Mouse (Mus musculus) forebrain, embryonic 11.5 days (tissue): ENCODE measurements at regions not wholly inside any gene's neighbourhood (a gene's known extent, or its start where the extent isn't known, plus 50 kb on each side); places are given as distances from the start of the nearest gene placed in this dataset.
A peak's percentile ranks its signal among the peaks of the same experiment; 100 is the strongest.

Experiments used
- ATAC-seq: fragments of 200-750 bp; cut with Nextera tagmentation; replicated peaks from 2 replicates; pipeline ENCODE4 v1.8.0; 2017; ENCODE audit warnings: moderate TSS enrichment; ENCODE audit not compliant: low FRiP score
- DNase-seq: peaks from one replicate; pipeline ENCODE4 v3.0.0-alpha.2; 2017; ENCODE audit warnings: low spot score
- H3K27ac ChIP-seq: fragments of 300-500 bp; sonication (generic); 2 replicates; pipeline ENCODE4 v1.5.1; 2014; ENCODE audit warnings: low read depth, low read length
- H3K27me3 ChIP-seq: fragments of 300-500 bp; sonication (generic); 2 replicates; pipeline ENCODE4 v1.6.1; 2014; ENCODE audit warnings: mild to moderate bottlenecking, low read length, mixed read lengths; ENCODE audit not compliant: control insufficient read depth, insufficient read depth
- H3K36me3 ChIP-seq: fragments of 300-500 bp; sonication (generic); 2 replicates; pipeline ENCODE4 v1.6.1; 2014; ENCODE audit warnings: mild to moderate bottlenecking, low read length, moderate library complexity, mixed read lengths; ENCODE audit not compliant: control insufficient read depth, insufficient read depth
- H3K4me1 ChIP-seq: fragments of 300-500 bp; sonication (generic); replicated peaks from 2 replicates; pipeline ENCODE4 v1.6.1; 2014; ENCODE audit warnings: low read length, mixed read lengths; ENCODE audit not compliant: control insufficient read depth, insufficient read depth
- H3K4me2 ChIP-seq: fragments of 300-500 bp; sonication (generic); 2 replicates; pipeline ENCODE4 v1.6.1; 2014; ENCODE audit warnings: low read depth, mild to moderate bottlenecking, low read length, moderate library complexity, mixed read lengths; ENCODE audit not compliant: severe bottlenecking
- H3K4me3 ChIP-seq: fragments of 300-500 bp; sonication (generic); 2 replicates; pipeline ENCODE4 v1.5.1; 2014; ENCODE audit warnings: low read depth, low read length
- H3K9ac ChIP-seq: fragments of 300-500 bp; sonication (generic); 2 replicates; pipeline ENCODE4 v1.6.1; 2014; ENCODE audit warnings: low read length
- H3K9me3 ChIP-seq: fragments of 300-500 bp; sonication (generic); 2 replicates; pipeline ENCODE4 v1.6.1; 2016; ENCODE audit warnings: low read length, mixed read lengths; ENCODE audit not compliant: control insufficient read depth
- WGBS: fragments of 180-500 bp; shearing (Covaris S2); extraction: QIAGEN DNeasy Blood & Tissue Kit; methylation state at CpG from one replicate; pipeline ENCODE4 v1.1.7; 2014; 5-methylcytosine and 5-hydroxymethylcytosine counted together

DNA sequence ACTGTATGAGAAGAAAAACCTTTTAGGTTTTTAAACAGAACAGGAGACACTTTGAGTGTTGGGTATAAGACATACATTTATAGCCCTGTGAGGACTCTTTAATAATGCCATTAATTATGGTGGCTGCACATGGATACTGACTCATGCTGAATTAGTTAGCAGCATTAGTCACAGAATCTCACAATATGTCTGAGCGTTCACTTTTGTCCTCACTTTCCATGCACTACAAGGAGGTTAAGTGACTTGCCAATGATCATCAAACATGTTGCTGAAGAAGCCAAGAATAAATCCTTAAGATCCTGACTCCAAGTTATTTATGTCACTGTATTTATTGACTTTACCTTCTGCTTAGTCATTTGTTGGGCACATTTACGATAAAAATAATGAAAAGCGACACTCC lies 105.6 kb upstream of the Atxn7l3b start:
- no peak overlapping the region for H3K4me2 ChIP-seq
- H3K4me1 ChIP-seq, result no peaks in the 10 kb centered on the region
- no peaks in the 10 kb centered on the region for H3K36me3 ChIP-seq
- H3K27ac ChIP-seq, result no peak overlapping the region
- ATAC-seq (no peak), DNase-seq (no peak)
- H3K4me3 ChIP-seq, result no peak overlapping the region
- H3K9ac ChIP-seq, result no peak overlapping the region
- no peaks in the 10 kb centered on the region for H3K27me3 ChIP-seq
- H3K9me3 ChIP-seq, result no peaks in the 10 kb centered on the region
- 72% methylated on average over 3 of the region's 3 CpGs for WGBS

DNA sequence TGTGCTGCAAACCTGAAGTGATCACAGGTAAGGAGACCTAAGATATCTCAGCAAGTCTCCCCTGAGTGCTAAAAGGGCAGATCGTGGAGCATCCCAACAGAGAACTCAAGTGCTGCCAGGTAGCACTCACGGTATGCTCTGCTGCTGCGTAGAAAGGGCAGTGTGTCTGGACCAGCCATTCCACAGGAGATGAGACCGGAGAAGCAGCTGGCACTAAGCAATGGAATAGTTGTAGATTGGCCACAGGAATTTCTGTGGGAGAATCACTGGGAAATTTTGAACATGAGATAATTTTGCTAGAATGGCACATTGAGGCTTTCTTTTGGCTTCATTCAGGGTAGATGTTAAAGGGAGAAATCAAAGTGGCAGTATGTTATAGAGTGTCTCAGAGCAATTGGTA lies 104.1 kb upstream of the Atxn7l3b start:
- H3K9me3 ChIP-seq, result no peaks in the 10 kb centered on the region
- no peak overlapping the region for H3K27ac ChIP-seq
- WGBS, result 92% methylated on average over 4 of the region's 4 CpGs
- no peaks in the 10 kb centered on the region for H3K27me3 ChIP-seq
- no peaks in the 10 kb centered on the region for H3K4me1 ChIP-seq
- no peak overlapping the region for H3K9ac ChIP-seq
- ATAC-seq, result no peak
- H3K4me2 ChIP-seq, result no peak overlapping the region
- no peak for DNase-seq
- no peaks in the 10 kb centered on the region for H3K36me3 ChIP-seq
- H3K4me3 ChIP-seq, result no peak overlapping the region

DNA sequence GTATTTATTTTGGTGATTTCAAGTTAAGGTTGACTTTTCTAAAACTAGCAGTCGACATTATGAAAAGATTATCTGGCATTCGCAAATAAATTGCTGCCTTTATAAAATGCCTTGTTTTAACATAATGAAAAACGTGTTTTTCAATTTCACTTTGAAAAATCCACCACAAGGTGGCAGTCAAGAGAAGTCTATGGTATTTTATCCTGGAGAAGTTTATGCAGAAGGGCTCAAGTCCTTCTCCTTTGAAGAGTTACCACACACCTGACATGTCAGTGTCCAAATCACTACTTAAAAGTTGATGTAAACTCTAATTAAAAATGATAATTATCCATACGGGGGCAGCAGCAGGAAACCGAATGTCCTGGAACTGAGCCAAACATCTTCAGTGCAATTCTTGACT lies 98.5 kb upstream of the Atxn7l3b start:
- peak; percentile 66 for ATAC-seq
- Histone ChIP-seq H3K4me2 (no peak overlapping the region), H3K36me3 (no peaks in the 10 kb centered on the region), H3K4me3 (no peak overlapping the region), H3K27me3 (no peaks in the 10 kb centered on the region), H3K9me3 (no peaks in the 10 kb centered on the region), H3K27ac (no peak overlapping the region), H3K9ac (no peak overlapping the region), H3K4me1 (no peaks in the 10 kb centered on the region)
- WGBS, result 18% methylated on average over 5 of the region's 5 CpGs
- DNase-seq, result no peak

DNA sequence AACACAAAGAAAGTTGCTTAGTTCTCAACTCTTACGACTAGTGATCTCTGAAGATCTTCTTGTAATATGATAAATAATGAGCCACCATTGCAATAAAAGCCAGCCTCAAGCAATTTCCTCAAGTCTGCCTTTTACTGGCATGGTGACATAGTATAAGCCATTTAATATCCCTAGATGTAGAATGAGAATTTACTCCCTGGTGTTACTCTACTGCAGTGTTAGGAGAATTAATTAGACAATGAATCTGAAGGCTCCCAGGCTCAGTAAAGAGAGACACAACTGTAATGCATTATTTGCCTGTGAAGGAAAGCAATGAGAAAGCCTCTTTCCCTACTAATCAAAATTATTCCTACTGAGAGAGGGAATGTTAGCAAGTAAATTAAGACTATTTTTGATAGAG lies 95.8 kb upstream of the Atxn7l3b start:
- Histone ChIP-seq H3K27ac (no peak overlapping the region), H3K9me3 (no peaks in the 10 kb centered on the region), H3K27me3 (no peaks in the 10 kb centered on the region), H3K4me2 (no peak overlapping the region), H3K36me3 (no peaks in the 10 kb centered on the region), H3K9ac (no peak overlapping the region), H3K4me1 (no peaks in the 10 kb centered on the region), H3K4me3 (no peak overlapping the region)
- no peak for DNase-seq
- no peak for ATAC-seq
- WGBS, result 81% methylated on average over 1 of the region's 1 CpGs

DNA sequence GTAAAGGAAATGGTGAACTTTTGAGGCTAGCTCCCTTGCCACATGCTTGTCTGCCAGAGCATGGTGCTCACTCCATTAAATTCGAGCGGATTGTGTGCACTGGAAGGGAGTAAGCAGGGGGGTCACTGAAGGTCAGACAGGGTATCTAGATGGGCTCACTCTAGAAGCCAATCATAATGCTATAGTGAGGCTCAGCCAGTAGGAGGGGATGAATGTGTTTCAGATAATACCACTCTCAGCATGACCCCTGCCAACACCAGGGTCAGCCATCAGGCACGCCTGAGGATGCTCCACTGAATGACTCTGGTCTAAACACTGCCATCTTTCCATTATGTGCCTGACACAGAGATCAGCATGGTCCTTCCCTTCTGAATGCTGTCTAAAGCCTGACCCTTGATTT lies 80.3 kb upstream of the Atxn7l3b start:
- H3K36me3 ChIP-seq, result no peaks in the 10 kb centered on the region
- H3K9ac ChIP-seq, result no peak overlapping the region
- ATAC-seq, result 0 out of 2 replicates have a peak, but pooled peaks have one; percentile 18
- no peaks in the 10 kb centered on the region for H3K27me3 ChIP-seq
- H3K4me1 ChIP-seq, result no peaks in the 10 kb centered on the region
- no peak overlapping the region for H3K4me2 ChIP-seq
- no peak for DNase-seq
- H3K9me3 ChIP-seq, result no peaks in the 10 kb centered on the region
- 36% methylated on average over 3 of the region's 3 CpGs for WGBS
- H3K27ac ChIP-seq, result no peak overlapping the region
- H3K4me3 ChIP-seq, result no peak overlapping the region

DNA sequence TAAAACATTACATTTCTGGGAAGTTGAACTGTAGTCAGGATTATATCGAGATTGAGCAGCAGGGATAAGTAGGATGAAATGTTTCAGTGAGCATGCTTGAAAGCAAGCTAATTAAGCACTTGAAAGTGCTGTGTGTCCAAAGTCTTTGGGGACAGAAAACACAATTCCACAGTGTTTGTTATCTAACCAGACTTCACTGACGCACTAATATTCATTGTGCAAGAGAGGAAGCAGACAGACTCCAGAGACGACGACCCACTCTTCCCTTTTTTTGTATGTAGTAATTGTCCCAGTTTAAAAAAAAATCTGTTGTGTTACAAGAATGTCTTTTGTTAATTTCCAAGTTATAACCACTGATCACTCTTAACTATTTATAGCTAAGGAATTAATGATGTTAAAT lies 61.9 kb upstream of the Atxn7l3b start:
- no peak for ATAC-seq
- WGBS, result 60% methylated on average over 4 of the region's 4 CpGs
- no peak for DNase-seq

DNA sequence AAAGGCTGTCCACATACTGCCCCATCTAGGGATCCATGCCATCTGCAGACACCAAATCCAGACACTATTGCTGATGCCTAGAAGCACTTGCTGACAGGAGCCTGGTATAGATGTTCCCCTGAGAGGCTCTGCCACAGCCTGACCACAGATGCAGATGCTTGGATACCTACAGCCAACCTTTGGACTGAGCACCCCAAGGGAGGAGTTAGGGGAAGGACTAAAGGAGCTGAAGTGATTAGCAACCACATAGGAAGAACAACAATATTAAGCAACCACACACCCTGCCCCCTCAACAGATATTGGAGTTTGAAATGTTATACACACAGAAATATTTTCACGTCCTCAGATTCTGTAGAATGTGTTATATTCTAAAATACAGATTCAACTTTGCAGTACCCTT lies 53.9 kb upstream of the Atxn7l3b start:
- DNase-seq (no peak), ATAC-seq (no peak)
- Histone ChIP-seq H3K4me1 (no peaks in the 10 kb centered on the region), H3K27me3 (no peaks in the 10 kb centered on the region), H3K9me3 (no peaks in the 10 kb centered on the region), H3K4me3 (no peak overlapping the region), H3K9ac (no peak overlapping the region), H3K27ac (no peak overlapping the region), H3K4me2 (no peak overlapping the region), H3K36me3 (no peaks in the 10 kb centered on the region)
- 84% methylated on average over 1 of the region's 1 CpGs for whole genome bisulfite sequencing

More for the DNA sequence above, 61.9 kb upstream of the Atxn7l3b start:
- Histone ChIP-seq H3K4me2 (no peak overlapping the region), H3K27ac (no peak overlapping the region), H3K9me3 (no peaks in the 10 kb centered on the region), H3K27me3 (no peaks in the 10 kb centered on the region), H3K36me3 (no peaks in the 10 kb centered on the region), H3K4me1 (no peaks in the 10 kb centered on the region), H3K9ac (no peak overlapping the region), H3K4me3 (no peak overlapping the region)
